ENCODE assay signal across 19 mouse cellular contexts in the genomic region with DNA sequence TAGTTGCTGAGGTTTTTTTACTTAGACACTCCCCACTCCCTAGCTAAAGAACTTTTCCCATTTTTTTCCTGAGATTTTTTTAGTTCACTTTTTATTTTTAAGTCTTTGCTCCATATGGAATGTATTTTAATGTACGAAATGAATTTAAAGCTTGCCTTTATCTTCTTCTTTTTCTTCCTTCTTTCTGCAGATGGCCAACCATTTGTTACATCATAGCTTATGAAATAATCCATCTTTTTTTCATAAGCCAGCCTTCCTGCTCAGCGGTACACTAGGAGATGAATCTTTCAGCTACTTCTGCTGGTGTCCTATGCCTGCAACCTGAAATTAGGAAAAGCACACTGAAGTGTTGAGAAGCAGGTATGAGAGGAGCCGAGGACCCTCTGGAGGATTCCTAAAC.
"Had no signal": no experiment of that assay in that cellular context is flagged by ENCODE, and none has a peak within 500 bp of the region (broad histone marks: within the 10 kb centered on the region; RNA-seq: fewer than 3 reads in every experiment).

No protein-coding gene starts in this region.

- H3K4me1 ChIP-seq: midbrain, embryonic 10.5 days; midbrain, embryonic 12.5 days; neural tube, embryonic 13.5 days; neural tube, embryonic 15.5 days had no signal

- H3K9ac ChIP-seq: lung, embryonic 14.5 days; midbrain, embryonic 12.5 days; neural tube, embryonic 13.5 days; neural tube, embryonic 15.5 days had no signal

- H3K4me2 ChIP-seq: lung, embryonic 14.5 days; midbrain, embryonic 12.5 days; neural tube, embryonic 13.5 days; neural tube, embryonic 15.5 days had no signal

- H3K4me3 ChIP-seq: midbrain, embryonic 10.5 days; midbrain, embryonic 12.5 days; myocyte; neural tube, embryonic 13.5 days; neural tube, embryonic 15.5 days had no signal

- DNase-seq: lung, adult 18-20 months; lung, embryonic 14.5 days; lung, postnatal 10 days; lung, postnatal 4 days; midbrain, embryonic 14.5 days; retina, postnatal 1 day; right cerebral cortex, adult 18-20 months; right cerebral cortex, postnatal 25 days; right cerebral cortex, postnatal 4 days; spleen, adult 18-20 months; thymus, adult 2 months; thymus, postnatal 25 days; thymus, postnatal 4 days had no signal

- H3K27ac ChIP-seq: midbrain, embryonic 10.5 days; midbrain, embryonic 12.5 days; neural tube, embryonic 13.5 days; neural tube, embryonic 15.5 days had no signal

- H3K36me3 ChIP-seq: midbrain, embryonic 10.5 days; midbrain, embryonic 12.5 days; neural tube, embryonic 13.5 days; neural tube, embryonic 15.5 days had no signal

- H3K27me3 ChIP-seq: midbrain, embryonic 12.5 days; neural tube, embryonic 13.5 days; neural tube, embryonic 15.5 days had no signal

- ATAC-seq: midbrain, embryonic 16.5 days had no signal

- H3K9me3 ChIP-seq: midbrain, embryonic 10.5 days; midbrain, embryonic 12.5 days; neural tube, embryonic 13.5 days; neural tube, embryonic 15.5 days had no signal
